Mouse (Mus musculus): ENCODE results near the gene S100a3.

DNA sequence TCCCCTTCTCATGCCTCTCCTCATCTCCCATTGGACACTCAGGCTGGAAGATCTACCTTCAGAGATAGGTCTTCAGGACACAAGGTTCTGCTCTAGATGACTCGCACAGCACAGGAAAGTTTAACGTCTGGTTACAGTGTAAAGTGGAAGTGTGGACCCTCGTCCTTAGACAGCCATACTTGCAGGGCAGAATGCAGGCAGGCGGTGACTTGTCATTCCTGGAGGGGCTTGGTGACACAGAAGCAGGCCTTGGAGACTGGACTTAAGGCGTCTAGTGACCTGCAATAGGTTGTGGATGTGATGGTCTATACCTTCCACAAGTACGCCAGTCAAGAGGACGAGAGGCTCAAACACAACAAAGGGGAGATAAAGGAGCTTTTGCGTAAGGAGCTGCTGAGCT lies 29.6 kb downstream of the S100a3 start, which contains the start of gene S100a2:
- TF ChIP-seq POLR2AphosphoS2 (IDR thresholded peaks at IDR 0.05; ENCODE audit: insufficient read length, low read depth) (no peak), POLR2A (IDR thresholded peaks at IDR 0.05; ENCODE audit: insufficient read length, low read depth) (no peak), MAX (IDR thresholded peaks at IDR 0.05; ENCODE audit: low read depth) (no peak), TCF12 (IDR thresholded peaks at IDR 0.05; ENCODE audit: insufficient read depth, poor library complexity, severe bottlenecking) (no peak), E2F4 (IDR thresholded peaks at IDR 0.05; ENCODE audit: insufficient read depth) (no peak), TCF3 (IDR thresholded peaks at IDR 0.05; ENCODE audit: insufficient read length, low read depth) (no peak)
